Mouse (Mus musculus): Measurements from ENCODE around the gene Ank3.

Ank3 gene

DNA sequence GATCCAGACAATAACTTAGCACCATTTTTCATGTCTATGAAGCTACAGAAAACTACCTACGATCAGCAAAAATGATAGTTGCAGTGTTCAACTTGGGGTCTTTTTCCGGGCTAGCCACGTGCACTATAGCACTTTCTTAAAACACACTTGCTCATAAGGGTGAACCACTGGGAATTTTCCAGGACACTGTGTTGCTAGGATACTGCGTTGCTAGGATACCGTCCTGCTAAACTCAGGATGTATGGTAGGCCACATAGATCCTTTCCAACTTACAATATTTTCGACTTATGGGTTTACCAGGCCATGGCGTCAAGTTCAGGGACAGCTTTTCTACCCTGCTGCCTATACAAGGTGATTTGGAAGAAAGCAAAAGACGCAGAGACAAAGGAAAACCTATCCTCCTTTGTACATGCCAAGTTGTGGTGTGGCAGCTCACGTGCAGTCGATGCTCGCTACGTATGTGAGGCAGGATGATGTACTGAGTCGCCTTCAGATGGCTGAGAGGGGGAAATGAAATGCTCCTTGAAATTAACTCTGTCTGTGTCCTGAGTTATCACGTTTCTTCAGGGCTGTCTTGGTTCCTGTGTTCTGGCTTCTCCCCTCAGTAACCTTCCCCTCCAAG, 404.7 kb downstream of the Ank3 start:
- DNase-seq (ENCODE audit: inconsistent age in 2 of 2, low spot score in 1 of 2) = no peak

GRCm38 (mm10) chr10:69804613-69805012, 406.0 kb downstream of the Ank3 start:
- no peak for DNase-seq (ENCODE audit: inconsistent age in 2 of 2, low spot score in 1 of 2)

DNA sequence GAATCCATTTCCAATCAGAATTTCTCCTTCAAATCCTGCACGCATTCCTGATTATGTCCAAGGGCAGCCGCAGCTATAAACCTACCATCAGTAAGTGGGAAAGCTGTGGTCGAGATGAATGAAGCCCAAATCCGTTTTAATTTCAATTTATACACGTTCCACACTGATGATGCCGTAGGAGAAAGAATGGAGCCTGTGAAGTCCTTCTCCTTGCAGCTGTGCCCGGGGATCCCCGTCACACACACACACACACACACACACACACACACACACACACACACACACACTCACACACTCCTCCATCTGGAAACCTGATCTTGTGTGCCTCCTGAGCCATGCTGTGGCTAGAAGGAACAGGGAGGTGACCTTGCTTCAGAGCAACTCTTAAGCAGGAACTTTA, 412.2 kb downstream of the Ank3 start:
- DNase-seq (ENCODE audit: inconsistent age in 2 of 2, low spot score in 1 of 2) = no peak

- DNase-seq (ENCODE audit: inconsistent age in 2 of 2, low spot score in 1 of 2) = no peak
These were observed 415.4 kb downstream of the Ank3 start for GRCm38 (mm10) chr10:69813823-69814522.

- no peak for DNase-seq (ENCODE audit: inconsistent age in 2 of 2, low spot score in 1 of 2)
These were observed 422.7 kb downstream of the Ank3 start for GRCm38 (mm10) chr10:69821245-69821644.

DNA sequence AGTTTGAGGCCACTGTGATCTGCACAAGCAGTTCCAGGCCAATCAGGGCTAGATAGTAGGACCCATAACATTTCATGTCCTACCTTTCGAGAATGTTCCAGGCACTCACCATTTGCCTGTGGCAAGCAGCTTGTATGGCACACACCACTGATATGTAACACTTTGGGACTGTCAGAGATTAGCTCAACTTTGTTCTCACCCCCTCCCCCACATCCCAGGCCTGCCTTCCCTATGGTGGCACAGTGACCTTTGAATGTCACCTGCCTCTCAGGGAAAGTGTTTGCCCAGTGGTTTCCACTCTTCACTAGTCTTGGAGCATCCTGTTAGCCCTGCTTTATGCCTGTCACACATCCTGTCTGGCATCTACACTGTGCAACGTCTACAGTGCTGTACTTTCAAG, 430.2 kb downstream of the Ank3 start:
- no peak for DNase-seq (ENCODE audit: inconsistent age in 2 of 2, low spot score in 1 of 2)

- DNase-seq (ENCODE audit: inconsistent age in 2 of 2, low spot score in 1 of 2) = no peak
These were observed 430.7 kb downstream of the Ank3 start for GRCm38 (mm10) chr10:69829236-69829635.

- DNase-seq (ENCODE audit: inconsistent age in 2 of 2, low spot score in 1 of 2) = no peak
These were observed 433.0 kb downstream of the Ank3 start for GRCm38 (mm10) chr10:69831568-69831967.

DNA sequence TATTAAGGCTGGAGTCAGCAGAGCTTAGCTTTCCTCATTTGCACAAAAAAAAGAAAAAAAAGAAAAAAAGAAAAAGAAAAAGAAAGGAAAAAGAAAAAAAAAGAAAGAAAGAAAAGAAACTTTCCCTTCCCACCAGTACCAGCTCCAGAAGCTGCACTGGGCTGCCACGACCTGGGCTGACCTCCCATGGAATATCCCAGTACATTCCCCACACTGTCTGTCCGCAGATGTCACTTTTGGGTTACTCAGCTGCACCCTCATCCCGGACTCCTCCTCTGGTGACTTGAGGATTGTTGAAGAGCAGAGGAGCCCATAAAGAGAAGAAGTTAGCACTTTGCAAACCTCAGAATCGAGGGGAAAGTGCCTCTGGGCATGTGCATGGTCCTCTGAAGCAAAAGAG, 433.7 kb downstream of the Ank3 start:
- no peak for DNase-seq (ENCODE audit: inconsistent age in 2 of 2, low spot score in 1 of 2)

DNA sequence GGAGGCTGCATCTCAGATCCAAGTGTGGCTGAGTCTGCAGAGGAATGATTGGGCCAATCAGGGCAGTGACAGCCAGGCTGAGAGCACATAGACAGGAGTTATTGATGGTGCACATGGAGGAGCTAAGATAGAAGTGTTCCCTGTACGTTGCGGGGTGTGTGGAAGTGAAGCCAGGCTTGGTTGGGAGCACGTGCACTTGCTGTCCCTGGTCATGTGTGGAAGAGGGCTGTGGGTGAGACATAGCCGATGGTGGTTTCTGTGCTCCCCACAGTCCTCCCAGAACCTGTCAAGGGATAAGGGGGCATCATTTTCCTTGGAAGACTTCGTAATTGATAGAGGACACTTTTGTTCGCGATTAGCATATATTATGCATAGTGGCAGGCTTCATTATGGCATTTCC, 434.2 kb downstream of the Ank3 start:
- DNase-seq (ENCODE audit: inconsistent age in 2 of 2, low spot score in 1 of 2) = no peak

GRCm38 (mm10) chr10:69834700-69835099, 436.1 kb downstream of the Ank3 start:
- DNase-seq (ENCODE audit: inconsistent age in 2 of 2, low spot score in 1 of 2) = peak; percentile 47 to 77

GRCm38 (mm10) chr10:69845749-69846148, 447.2 kb downstream of the Ank3 start:
- peak; percentile 42 to 77 for DNase-seq (ENCODE audit: inconsistent age in 2 of 2, low spot score in 1 of 2)

GRCm38 (mm10) chr10:69852366-69853091, 454.0 kb downstream of the Ank3 start:
- DNase-seq (ENCODE audit: inconsistent age in 2 of 2, low spot score in 1 of 2) = no peak

DNA sequence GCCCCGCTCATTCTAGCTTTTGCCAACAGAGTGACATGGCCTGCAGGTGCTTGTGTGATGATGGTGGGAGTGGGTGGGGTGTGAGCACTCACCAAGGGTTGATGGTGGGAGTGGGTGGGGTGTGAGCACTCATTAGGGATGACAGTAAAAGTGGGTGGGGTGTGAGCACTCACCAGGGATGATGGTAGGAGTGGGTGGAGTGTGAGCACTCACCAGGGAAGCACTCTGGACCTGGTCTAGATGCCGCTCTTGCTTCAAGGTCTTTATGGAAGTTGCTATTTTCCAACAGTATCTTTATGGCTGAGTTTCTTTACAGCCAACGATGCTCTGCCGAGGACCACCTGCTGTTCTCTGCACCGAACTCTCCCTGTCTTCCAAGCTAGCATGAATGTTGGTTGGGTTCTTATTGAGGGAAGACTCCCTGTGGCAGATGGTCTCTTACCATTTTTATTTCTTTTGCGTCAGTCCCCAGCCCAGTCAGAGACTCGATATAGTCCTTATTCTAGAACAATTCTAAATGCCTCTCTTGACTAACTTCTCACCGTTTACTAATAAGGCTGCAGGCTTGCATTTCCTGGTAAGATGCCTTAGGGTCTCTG, 456.1 kb downstream of the Ank3 start:
- DNase-seq (ENCODE audit: inconsistent age in 2 of 2, low spot score in 1 of 2) = no peak

GRCm38 (mm10) chr10:69858011-69858410, 459.4 kb downstream of the Ank3 start:
- DNase-seq (ENCODE audit: inconsistent age in 2 of 2, low spot score in 1 of 2) = no peak

DNA sequence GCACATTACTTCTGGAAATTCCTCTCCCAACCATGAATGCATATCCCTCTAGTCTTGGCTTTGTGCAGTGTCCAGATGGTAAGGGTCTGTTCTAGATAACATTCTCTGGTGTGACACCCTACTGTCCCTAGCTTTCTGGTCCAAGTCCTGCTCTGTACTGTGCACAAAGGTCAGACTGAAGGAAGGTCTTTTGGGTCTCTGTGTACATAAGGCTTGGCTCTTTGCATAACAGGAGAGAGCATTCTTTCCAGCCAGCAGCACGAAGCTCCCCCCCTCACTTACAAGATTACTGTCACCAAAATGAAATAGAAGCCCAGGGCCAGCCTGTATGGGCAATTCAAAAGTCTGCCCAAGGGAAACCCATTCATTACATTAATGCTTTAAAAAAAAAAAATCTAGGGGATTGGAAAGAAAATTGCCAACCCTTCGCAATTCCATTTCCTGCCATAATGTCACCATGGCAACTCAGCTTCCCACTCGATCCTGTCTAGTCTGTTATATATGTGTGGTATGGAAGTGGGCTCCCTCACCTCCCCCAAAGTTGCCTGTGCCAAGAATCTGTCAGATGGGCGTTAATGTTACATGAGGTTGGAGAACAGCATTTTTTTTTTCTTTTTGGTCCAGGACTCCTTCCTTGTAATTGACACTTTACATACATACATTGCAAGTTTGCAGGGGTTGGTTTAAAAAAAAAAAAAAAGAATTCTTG, 460.5 kb downstream of the Ank3 start:
- no peak for DNase-seq (ENCODE audit: inconsistent age in 2 of 2, low spot score in 1 of 2)

DNA sequence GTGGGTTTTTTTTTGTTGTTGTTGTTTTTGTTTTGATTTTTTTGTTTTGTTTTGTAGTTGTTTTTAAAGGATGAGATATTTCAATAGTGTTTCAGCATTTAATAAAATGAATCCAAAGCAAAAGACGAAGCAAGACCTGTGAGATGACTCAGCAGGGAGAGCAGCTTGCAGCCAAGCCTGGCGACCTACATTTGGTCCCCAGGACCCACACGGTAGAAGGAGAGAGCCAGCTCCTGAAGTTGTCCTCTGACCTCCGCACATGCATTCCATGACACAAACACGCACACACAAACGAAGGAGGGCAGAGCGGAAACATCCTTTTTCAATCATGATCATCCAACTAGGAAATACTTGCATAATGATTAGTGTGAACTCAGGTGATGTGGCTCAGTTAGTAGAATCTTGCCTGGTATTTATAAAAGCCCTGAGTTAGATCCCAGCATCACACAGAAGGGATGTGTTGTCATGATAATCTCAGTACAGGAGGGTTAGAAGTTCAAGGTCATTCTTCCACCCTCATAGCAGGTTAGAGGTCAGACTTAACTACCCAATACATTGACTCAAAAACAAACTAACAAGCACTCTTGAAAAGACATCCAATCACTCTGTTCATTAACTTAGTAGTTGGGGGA, 461.4 kb downstream of the Ank3 start:
- DNase-seq (ENCODE audit: inconsistent age in 2 of 2, low spot score in 1 of 2) = peak in 1 of 2 experiments; percentile 24

- no peak for DNase-seq (ENCODE audit: inconsistent age in 2 of 2, low spot score in 1 of 2)
These were observed 464.3 kb downstream of the Ank3 start for GRCm38 (mm10) chr10:69862829-69863228.

GRCm38 (mm10) chr10:69870348-69870747, 471.8 kb downstream of the Ank3 start:
- peak; percentile 85 to 93 for DNase-seq (ENCODE audit: inconsistent age in 2 of 2, low spot score in 1 of 2)

DNA sequence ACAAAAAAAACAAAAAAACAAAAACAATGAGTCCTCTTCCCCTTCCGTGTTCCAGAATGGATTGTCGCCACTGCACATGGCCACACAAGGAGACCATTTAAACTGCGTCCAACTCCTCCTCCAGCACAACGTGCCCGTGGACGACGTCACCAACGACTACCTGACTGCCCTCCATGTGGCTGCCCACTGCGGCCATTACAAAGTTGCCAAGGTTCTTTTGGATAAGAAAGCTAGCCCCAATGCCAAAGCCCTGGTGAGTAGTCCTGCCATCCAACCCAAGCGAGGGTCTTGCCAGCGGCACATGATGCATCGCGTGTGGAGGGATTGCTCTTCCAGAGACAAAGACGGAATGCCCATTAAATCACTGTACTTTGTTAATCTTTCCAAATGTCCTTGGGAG, 472.4 kb downstream of the Ank3 start:
- DNase-seq (ENCODE audit: inconsistent age in 2 of 2, low spot score in 1 of 2) = peak; percentile 50 to 79
